Mouse (Mus musculus) erythroid progenitor cell, adult 5-6 weeks (primary cell): ENCODE measurements around the gene Wdr86. TPM values are rescaled to one million over a fixed set of nuclear protein-coding genes. Genes with fewer than 3 reads are reported as not detected.

Source experiments
- ATAC-seq: replicated peaks from 2 replicates; pipeline ENCODE4 v1.8.0; 2016; ENCODE audit warnings: moderate number of reproducible peaks, mild to moderate bottlenecking, moderate TSS enrichment, inconsistent platforms; ENCODE audit not compliant: poor library complexity, low FRiP score, severe bottlenecking
- total RNA-seq, 2 experiments: library from RNA; stranded (forward) in 1 of 2; stranded (reverse) in 1 of 2; fragments of 150-400 nt in 1 of 2; fragments of 186-747, 209-891 nt in 1 of 2; gene quantifications; 2 replicates each; pipeline versions ENCODE4 v1.2.3 to v1.2.4; 2015 to 2017; ENCODE audit warnings: low replicate concordance in 2 of 2

Wdr86 gene
- total RNA-seq, 2 experiments from 2014 or later, result 5.4 TPM; not detected in 1

- no peak for ATAC-seq
Measured at GRCm38 (mm10) chr5:24733771-24734426, 3.4 kb upstream of the Wdr86 start.

GRCm38 (mm10) chr5:24733134-24733533 lies 2.6 kb upstream of the Wdr86 start:
- no peak for ATAC-seq

- no peak for ATAC-seq
Measured at GRCm38 (mm10) chr5:24730986-24731385, 459 bp upstream of the Wdr86 start.

- ATAC-seq, result no peak
Measured at GRCm38 (mm10) chr5:24729797-24730487, 585 bp downstream of the Wdr86 start.

DNA sequence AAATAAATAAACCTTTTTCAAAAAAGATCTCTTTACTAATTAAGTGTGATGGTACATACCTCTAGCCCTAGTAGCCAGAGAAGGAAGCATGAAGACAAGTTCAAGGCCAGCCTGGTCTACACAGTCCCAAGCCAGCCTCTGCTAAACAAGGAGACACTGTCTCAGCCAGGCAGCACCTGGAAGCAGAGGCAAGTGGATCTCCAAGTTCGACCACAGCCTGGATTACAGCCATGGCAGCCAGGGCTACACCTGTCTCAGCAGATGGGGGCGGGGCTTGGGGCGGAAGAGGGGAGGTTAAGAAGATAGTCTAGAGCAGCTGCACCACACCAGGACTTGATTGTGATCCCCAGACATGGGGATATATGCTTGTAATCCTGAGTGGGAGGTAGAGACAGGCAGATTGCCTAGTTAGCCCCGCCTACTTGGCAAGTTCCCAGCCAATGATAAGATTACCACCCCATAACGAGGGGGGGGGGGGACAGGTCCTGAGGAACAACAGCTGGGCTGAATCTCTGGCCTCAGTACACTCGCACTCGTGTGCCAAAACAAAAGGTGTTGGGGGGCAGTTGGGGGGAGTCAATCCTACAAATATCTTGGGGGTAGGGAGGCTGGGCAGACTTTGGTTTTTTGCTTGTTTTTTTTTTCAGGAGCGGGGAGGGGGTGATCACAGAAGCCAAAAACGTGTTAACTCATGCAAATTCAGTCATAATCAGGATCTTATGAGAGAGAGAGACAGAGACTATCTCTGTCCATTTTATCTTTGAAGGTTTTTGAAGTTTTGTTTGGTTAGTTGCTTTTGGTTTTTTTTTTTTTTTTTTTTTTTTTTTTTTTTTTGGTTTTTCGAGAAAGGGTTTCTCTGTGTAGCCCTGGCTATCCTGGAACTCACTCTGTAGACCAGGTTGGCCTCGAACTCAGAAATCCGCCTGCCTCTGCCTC lies 3.4 kb downstream of the Wdr86 start:
- ATAC-seq, result no peak

DNA sequence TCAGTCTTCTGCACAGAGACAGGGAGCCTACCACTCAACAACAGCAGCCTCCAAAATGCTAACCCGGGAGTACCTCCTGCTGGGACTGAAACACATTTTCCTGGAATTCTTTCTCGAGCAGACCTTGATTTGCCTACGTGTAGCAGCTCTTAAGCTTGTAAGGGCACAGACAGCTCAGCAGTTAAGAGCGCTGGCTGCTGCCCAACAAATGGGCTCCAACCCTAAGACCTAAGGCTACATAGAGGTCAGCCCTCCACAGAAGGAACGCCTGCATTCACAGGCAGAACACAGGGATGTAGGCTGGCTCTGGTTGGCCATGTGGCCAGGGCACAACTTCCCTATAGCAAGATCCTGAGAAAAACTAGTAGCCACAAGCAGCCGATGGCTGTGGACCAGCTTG lies 4.6 kb downstream of the Wdr86 start:
- ATAC-seq, result no peak

GRCm38 (mm10) chr5:24724805-24725204 lies 5.7 kb downstream of the Wdr86 start:
- no peak for ATAC-seq

DNA sequence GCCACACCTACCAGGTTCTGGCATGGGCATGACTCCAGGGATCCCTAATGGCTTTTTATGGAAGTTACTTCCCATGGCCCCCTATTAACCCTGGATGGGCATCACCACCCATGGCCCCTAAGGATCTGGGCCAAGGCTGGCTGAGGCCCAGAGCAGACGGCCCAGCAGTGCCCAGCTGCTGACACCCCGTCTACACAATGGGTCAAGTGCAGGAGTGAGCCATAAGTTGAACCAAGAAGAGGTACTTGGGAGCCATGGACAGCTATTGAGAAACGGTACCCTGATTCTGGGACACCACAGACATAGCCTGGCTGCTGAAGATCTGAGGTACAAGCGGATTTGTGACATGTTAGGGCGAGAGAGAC lies 6.3 kb downstream of the Wdr86 start:
- ATAC-seq, result no peak

DNA sequence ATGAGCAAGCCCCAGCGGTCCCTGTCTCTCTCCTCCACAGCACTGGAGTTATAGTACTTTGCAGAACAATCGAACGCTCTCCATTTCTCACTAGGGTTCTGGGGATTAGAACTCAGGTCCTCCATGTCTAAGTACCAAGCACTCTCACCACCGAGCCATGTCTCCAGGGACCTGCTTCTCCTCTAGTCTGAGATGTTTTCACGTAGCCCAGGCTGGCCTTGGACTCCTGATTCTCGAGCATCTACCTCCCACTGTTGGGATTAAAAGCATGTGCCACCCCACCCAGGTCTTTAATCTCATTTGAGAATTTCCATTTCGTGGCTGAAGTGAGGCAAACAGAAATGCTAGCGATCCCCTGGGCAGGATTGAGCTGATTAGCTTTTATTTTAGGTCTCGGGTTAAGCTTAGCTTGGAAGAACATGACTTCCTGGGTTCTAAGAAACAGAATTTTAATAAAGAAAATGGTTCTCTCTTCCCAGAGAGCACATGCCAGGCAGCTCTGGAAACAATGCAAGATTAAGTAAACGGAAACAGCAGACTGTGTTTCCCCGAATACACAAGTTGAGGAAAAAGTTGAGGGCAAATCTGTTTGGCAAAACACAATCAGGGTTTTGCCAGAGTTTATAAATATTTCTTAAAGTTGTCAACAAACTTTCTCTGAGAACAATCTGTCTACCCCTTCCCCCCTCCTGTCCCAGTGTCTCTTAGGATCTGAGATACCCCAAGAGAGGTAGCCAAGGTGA lies 6.8 kb downstream of the Wdr86 start:
- ATAC-seq, result no peak

DNA sequence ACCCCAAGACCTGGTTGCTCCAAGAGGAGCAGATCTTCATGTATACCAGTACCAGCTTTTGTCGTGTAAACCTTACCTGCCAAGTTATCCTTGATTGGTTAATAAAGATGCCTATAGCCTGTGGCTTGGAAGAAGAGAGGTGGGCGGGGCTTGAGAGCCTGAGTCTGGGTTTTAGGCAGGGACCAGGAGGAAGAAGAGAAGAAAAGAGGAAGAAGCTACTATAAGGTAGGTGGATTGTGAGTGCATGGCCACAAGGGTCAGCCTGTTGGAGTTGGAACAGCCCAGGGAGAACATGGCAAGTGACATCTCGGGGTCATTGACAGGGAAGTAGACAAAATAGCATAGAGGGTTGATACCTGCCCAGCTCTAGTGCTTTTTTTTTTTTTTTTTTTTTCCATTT lies 10.7 kb downstream of the Wdr86 start:
- no peak for ATAC-seq

GRCm38 (mm10) chr5:24718076-24718475 lies 12.5 kb downstream of the Wdr86 start:
- ATAC-seq, result no peak

DNA sequence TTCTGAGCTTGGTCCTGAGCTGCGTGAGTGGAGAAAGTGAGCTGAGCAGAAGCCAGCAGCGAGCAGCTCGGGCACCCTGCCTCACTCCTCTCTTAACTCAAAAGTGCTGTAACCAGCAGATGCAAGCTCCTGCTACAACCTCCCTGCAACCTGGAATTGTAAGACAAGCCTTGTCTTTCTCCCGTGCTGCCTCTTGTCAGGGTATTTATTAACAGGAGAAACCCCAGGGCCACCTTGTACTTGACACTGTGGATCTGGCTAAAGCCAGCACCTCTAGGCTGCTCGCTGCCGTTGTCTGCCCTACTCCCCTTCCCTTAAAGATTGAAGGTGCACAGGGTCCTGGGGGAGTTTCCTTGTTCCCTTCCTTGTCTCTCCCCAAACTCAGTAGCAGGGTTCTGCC lies 16.5 kb downstream of the Wdr86 start:
- no peak for ATAC-seq

DNA sequence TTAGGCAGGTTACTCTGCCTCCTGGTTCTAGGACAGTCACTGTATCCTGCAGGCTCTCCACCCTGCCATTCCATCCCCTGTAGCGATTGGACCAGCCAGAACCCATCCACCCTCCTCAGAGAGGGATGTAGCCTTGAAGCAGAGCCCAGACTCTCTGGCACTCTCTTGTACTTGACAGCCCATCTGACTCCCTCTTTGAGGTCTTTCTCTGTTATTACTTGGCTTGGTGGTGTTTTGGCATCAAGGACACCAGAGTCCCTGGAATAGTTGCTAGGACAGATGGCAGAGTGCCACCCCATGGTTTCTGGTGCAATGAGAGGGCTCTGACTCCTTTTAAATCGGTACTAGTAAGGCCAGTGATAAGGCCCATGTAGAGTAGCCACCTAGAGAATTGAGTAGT lies 17.3 kb downstream of the Wdr86 start:
- ATAC-seq, result no peak

GRCm38 (mm10) chr5:24711615-24712014 lies 18.9 kb downstream of the Wdr86 start:
- ATAC-seq, result no peak

- no peak for ATAC-seq
Measured at GRCm38 (mm10) chr5:24709962-24710361, 20.6 kb downstream of the Wdr86 start.

DNA sequence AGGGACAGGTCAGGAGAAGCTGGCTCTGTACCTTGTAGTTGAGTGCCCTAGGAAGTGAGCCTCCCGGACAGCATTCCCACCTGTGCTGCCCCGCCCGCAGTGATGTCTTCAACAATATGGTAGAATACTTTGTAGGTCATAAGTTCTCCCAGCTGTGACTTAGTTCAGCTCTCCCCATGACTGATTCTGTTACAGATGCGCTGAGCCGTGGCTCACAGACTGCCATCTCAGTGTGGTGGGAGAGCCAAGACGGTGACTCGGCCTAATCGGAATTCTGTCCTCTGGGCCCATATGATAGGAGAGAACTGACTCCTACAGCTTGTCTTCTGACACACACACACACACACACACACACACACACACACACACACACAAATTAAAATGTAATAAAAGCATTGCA lies 25.9 kb downstream of the Wdr86 start:
- no peak for ATAC-seq

GRCm38 (mm10) chr5:24701271-24701670 lies 29.3 kb downstream of the Wdr86 start:
- ATAC-seq, result no peak

- no peak for ATAC-seq
Measured at GRCm38 (mm10) chr5:24696704-24697103, 33.8 kb downstream of the Wdr86 start.

DNA sequence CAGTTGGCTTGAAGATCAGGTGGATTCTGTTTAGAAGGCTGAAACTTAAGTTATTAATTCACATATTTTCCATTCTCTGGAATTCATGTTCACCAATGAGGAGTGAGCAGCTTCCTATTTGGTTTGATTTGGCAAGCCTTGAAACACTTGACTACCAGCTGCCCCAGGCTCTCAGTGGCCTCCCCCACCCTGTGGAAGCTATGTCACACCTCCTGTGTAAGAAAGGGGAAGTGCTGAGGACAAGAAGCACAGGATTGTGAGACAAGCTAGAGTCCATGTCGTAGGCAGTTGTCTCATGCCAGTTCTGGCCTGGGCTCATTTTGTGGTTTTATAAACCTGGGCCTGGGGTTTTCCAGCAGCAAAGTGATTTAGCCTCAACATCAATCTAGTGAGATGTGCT lies 42.8 kb downstream of the Wdr86 start:
- ATAC-seq, result no peak
